Mouse (Mus musculus) stomach, postnatal 0 days (tissue): ENCODE results near the gene Eif2ak1.

ENCODE experiments used
- CTCF ChIP-seq: IDR thresholded peaks from 2 replicates; pipeline ENCODE4 v1.5.1; 2016; ENCODE audit warnings: antibody characterized with exemption, low read depth, mild to moderate bottlenecking, moderate library complexity
- EP300 ChIP-seq: optimal IDR thresholded peaks from 2 replicates; pipeline ENCODE3; 2016; ENCODE audit warnings: antibody characterized with exemption

DNA sequence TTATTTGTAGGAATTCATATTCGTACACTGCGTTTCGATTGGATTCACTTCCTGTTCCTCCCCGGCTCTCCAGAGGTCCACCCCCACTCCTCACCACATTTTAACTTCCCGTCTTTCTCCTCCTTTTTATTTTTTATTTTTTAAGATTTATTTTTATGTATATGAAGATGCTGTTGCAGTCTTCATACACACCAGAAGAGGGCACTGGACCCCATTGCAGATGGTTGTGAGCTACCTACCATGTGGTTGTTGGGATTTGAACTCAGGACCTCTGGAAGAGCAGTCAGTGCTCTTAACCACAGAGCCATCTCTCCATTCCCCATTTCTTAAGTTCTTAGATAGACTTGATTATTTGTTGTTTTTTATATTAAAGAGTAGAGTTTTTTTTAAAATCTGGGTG, 3.2 kb downstream of the Eif2ak1 start:
- 0 out of 2 replicates have a peak, but pooled peaks have one; percentile 5 for TF ChIP-seq CTCF
- TF ChIP-seq EP300: no peak
